Mouse (Mus musculus): ENCODE data around the gene D10Wsu102e. TPM values are rescaled to one million over a fixed set of nuclear protein-coding genes. Genes with fewer than 3 reads are reported as not detected.

D10Wsu102e gene
- polyA plus RNA-seq (2012; rRNA removed) = 0.06 and 0.11 TPM in 2 replicates

DNA sequence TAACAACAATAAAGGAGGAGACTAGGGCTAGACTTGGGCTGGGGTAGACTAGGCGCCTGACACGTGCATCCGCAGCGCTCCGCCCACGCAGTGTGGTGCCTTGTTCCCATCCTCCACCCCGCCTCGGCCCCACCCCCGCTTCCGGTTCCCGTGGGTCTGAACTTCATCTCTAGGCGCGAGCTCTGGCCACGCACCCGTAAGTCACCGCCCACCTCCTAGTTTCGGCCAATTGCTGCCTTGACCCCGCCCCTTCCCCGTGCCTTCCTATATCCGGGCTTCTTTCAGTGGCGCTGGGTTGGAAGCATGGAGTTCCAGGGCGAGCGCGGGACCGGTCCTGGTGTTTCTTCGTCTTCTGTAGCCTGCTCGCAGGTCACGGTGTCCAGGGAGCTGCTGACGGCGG, at the start of gene D10Wsu102e:
D10Wsu102e (plus strand) TSS at position 266 of the 400 bp plus-strand sequence.
- Histone ChIP-seq H3K4me1 (ENCODE audit: control insufficient read depth, insufficient read depth, insufficient read length, low read length) (0 out of 2 replicates have a peak, but pooled peaks cover 2% of the 10 kb centered on the region), H3K4me3 (ENCODE audit: low read depth, low read length) (peak within 1 kb of the TSS; percentile 76), H3K27ac (ENCODE audit: insufficient read depth, low read depth, low read length) (peak within 1 kb of the TSS; percentile 17; the same call in 1 of the 2 replicates), H3K36me3 (ENCODE audit: control insufficient read depth, insufficient read depth, low read length) (peaks cover 13% of the 10 kb centered on the region), H3K27me3 (ENCODE audit: control insufficient read depth, insufficient read depth, low read length) (no peaks in the 10 kb centered on the region)
- TF ChIP-seq CTCF (IDR thresholded peaks at IDR 0.05; ENCODE audit: extremely low read depth, insufficient read length, insufficient replicate concordance, low read depth, low read length) (no peak), POLR2A (IDR thresholded peaks at IDR 0.05; ENCODE audit: low read depth, low read length) (peak; percentile 50)
- WGBS = under 1% methylated on average over 30 of the region's 30 CpGs

DNA sequence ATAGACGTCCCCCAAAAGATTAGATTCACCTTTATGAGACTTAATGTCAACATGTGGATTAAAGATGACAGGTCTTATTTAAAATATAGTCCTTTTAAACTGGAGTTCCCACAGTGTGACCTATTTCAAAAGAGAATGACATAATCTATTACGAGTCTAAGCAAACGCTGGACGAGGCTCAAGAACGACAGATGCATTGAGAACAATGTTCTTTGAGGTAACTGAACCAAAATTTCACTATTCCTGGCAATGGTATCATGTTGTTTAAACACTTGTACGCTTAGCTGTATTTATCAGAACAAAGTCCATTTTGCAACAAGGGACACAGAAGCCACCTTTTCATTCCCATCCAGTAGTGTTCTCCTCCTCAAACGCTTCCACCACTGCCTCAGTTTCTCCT, 49.7 kb upstream of the D10Wsu102e start:
- Histone ChIP-seq H3K4me3 (ENCODE audit: low read depth, low read length) (no peak overlapping the region), H3K27ac (ENCODE audit: insufficient read depth, low read depth, low read length) (no peak overlapping the region), H3K27me3 (ENCODE audit: control insufficient read depth, insufficient read depth, low read length) (no peaks in the 10 kb centered on the region), H3K4me1 (ENCODE audit: control insufficient read depth, insufficient read depth, insufficient read length, low read length) (peaks cover 3% of the 10 kb centered on the region; the same call in 1 of the 2 replicates), H3K36me3 (ENCODE audit: control insufficient read depth, insufficient read depth, low read length) (peaks cover 7% of the 10 kb centered on the region; the same call in 1 of the 2 replicates)
- TF ChIP-seq CTCF (IDR thresholded peaks at IDR 0.05; ENCODE audit: extremely low read depth, insufficient read length, insufficient replicate concordance, low read depth, low read length) (no peak), POLR2A (IDR thresholded peaks at IDR 0.05; ENCODE audit: low read depth, low read length) (no peak)
- 36% methylated on average over 7 of the region's 7 CpGs for WGBS

DNA sequence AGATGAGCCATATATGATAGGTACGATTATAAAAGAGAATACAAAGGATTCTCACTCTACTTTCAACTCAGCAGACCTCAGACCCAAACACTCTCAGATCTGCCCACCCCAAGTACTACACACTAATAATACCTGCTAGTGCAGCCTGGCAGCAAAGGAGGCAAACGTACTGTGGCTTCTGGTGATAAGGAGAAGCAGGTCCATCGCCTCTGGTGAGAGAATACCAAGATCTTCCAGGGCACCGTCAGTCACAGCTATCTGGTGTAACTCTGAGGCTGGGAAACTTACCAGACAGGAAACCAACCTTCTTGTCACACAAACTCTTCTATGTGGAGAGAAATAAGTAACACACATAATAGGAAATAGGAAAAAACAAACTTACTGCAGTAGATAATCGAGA, 47.0 kb upstream of the D10Wsu102e start:
- Histone ChIP-seq H3K4me3 (ENCODE audit: low read depth, low read length) (no peak overlapping the region), H3K36me3 (ENCODE audit: control insufficient read depth, insufficient read depth, low read length) (peaks cover 7% of the 10 kb centered on the region; the same call in 1 of the 2 replicates), H3K27ac (ENCODE audit: insufficient read depth, low read depth, low read length) (no peak overlapping the region), H3K27me3 (ENCODE audit: control insufficient read depth, insufficient read depth, low read length) (no peaks in the 10 kb centered on the region), H3K4me1 (ENCODE audit: control insufficient read depth, insufficient read depth, insufficient read length, low read length) (peaks cover 3% of the 10 kb centered on the region; the same call in 1 of the 2 replicates)
- WGBS = 81% methylated on average over 5 of the region's 5 CpGs
- TF ChIP-seq CTCF (IDR thresholded peaks at IDR 0.05; ENCODE audit: extremely low read depth, insufficient read length, insufficient replicate concordance, low read depth, low read length) (no peak), POLR2A (IDR thresholded peaks at IDR 0.05; ENCODE audit: low read depth, low read length) (no peak)

DNA sequence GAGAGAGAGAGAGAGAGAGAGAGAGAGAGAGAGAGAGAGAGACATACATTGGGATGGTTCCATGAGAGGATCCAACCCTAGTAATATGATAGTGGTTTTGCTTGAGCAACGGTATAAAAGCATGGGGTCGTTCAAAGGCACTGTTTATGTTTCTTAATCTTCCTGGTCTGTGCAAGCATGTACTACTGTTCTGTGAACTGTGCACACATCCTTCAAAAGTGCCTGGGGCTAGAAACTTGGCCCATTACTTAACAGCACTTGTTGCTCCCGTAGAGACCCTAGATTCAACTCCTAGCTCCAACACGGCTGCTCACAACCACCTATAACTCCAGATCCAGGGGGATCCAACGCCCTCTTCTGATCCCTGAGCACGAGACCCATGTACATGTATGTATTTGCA, 39.6 kb upstream of the D10Wsu102e start:
- H3K4me3 ChIP-seq (ENCODE audit: low read depth, low read length) = no peak overlapping the region
- WGBS = 86% methylated on average over 6 of the region's 6 CpGs
- H3K27ac ChIP-seq (ENCODE audit: insufficient read depth, low read depth, low read length) = no peak overlapping the region
- H3K27me3 ChIP-seq (ENCODE audit: control insufficient read depth, insufficient read depth, low read length) = no peaks in the 10 kb centered on the region
- peaks cover 8% of the 10 kb centered on the region for H3K4me1 ChIP-seq (ENCODE audit: control insufficient read depth, insufficient read depth, insufficient read length, low read length)
- no peak for TF ChIP-seq CTCF (IDR thresholded peaks at IDR 0.05; ENCODE audit: extremely low read depth, insufficient read length, insufficient replicate concordance, low read depth, low read length)
- no peak for TF ChIP-seq POLR2A (IDR thresholded peaks at IDR 0.05; ENCODE audit: low read depth, low read length)
- no peaks in the 10 kb centered on the region for H3K36me3 ChIP-seq (ENCODE audit: control insufficient read depth, insufficient read depth, low read length)

DNA sequence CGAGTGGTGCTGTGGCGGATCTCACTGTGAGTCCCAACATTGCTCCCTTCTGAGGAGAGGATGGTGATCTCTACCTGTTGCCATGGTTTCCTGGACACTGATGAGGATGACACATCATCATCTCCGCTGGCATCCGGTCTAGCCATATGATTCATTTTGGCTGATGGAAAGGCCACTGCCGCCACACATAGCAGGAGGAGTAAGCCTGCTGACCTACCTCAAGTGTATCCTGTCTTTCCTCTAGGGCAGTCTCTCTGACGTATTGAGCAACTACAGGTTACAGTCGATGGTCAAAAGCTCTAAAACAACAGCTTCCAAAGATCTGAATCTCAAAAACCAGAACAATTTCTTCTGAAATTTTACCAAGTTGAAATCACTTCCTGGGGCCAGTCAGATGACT, 39.2 kb upstream of the D10Wsu102e start:
- Histone ChIP-seq H3K27ac (ENCODE audit: insufficient read depth, low read depth, low read length) (no peak overlapping the region), H3K36me3 (ENCODE audit: control insufficient read depth, insufficient read depth, low read length) (no peaks in the 10 kb centered on the region), H3K4me3 (ENCODE audit: low read depth, low read length) (no peak overlapping the region), H3K4me1 (ENCODE audit: control insufficient read depth, insufficient read depth, insufficient read length, low read length) (peaks cover 8% of the 10 kb centered on the region), H3K27me3 (ENCODE audit: control insufficient read depth, insufficient read depth, low read length) (no peaks in the 10 kb centered on the region)
- no peak for TF ChIP-seq POLR2A (IDR thresholded peaks at IDR 0.05; ENCODE audit: low read depth, low read length)
- TF ChIP-seq CTCF (IDR thresholded peaks at IDR 0.05; ENCODE audit: extremely low read depth, insufficient read length, insufficient replicate concordance, low read depth, low read length) = no peak
- WGBS = 89% methylated on average over 7 of the region's 7 CpGs

DNA sequence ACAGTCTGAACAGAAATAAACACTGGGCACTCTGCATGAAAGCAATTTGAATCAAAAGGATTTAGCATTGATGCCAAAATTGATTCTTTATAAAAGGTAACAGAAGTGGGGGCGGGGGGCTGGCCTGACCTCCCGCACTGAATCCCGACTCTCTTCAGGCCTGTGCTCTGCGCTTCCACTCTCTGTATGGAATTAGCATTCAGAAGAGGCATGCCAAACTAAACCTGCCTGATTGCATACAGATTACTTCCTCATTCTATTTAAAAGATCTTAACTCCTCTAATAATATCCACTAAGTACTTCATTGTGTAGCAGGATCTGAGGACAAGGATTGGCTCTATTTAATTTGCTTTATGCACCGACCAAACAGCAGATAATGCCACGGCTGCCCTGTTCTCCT, 38.5 kb upstream of the D10Wsu102e start:
- H3K36me3 ChIP-seq (ENCODE audit: control insufficient read depth, insufficient read depth, low read length) = no peaks in the 10 kb centered on the region
- no peak overlapping the region for H3K4me3 ChIP-seq (ENCODE audit: low read depth, low read length)
- no peaks in the 10 kb centered on the region for H3K27me3 ChIP-seq (ENCODE audit: control insufficient read depth, insufficient read depth, low read length)
- TF ChIP-seq CTCF (IDR thresholded peaks at IDR 0.05; ENCODE audit: extremely low read depth, insufficient read length, insufficient replicate concordance, low read depth, low read length) = no peak
- no peak for TF ChIP-seq POLR2A (IDR thresholded peaks at IDR 0.05; ENCODE audit: low read depth, low read length)
- 32% methylated on average over 6 of the region's 6 CpGs for WGBS
- peak overlapping the region; percentile 54; the same call in 1 of the 2 replicates for H3K27ac ChIP-seq (ENCODE audit: insufficient read depth, low read depth, low read length)
- peaks cover 11% of the 10 kb centered on the region for H3K4me1 ChIP-seq (ENCODE audit: control insufficient read depth, insufficient read depth, insufficient read length, low read length)

DNA sequence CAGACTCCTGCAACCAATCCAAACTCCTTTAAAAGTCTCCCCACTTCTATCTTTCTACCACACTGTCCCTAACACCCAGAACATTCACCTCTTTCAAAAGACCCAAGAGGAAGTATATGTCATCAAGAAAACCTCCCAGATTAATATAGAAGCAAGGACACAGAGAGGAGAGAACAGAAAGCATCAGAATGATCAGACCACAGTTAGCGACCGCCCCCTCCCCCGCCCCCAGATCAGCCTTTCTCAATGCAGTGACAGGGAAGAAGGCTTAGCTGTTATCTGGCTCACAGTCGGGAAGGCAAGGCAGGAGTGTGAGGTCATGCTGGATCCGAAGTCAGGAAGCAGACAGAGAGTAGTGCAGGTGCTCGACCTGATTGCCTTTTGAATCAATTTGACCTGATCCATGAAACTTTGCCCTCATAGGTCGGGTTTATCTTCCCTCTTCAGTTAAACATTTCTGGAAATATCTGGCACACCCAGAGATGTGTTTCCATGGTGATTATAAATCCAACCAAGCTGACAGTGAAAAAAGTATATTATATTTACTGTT, 37.4 kb upstream of the D10Wsu102e start:
- H3K4me3 ChIP-seq (ENCODE audit: low read depth, low read length) = peak overlapping the region; percentile 9; the same call in 1 of the 2 replicates
- peak overlapping the region; percentile 54 for H3K27ac ChIP-seq (ENCODE audit: insufficient read depth, low read depth, low read length)
- H3K27me3 ChIP-seq (ENCODE audit: control insufficient read depth, insufficient read depth, low read length) = no peaks in the 10 kb centered on the region
- no peaks in the 10 kb centered on the region for H3K36me3 ChIP-seq (ENCODE audit: control insufficient read depth, insufficient read depth, low read length)
- WGBS = 16% methylated on average over 7 of the region's 7 CpGs
- TF ChIP-seq CTCF (IDR thresholded peaks at IDR 0.05; ENCODE audit: extremely low read depth, insufficient read length, insufficient replicate concordance, low read depth, low read length) = no peak
- TF ChIP-seq POLR2A (IDR thresholded peaks at IDR 0.05; ENCODE audit: low read depth, low read length) = no peak
- H3K4me1 ChIP-seq (ENCODE audit: control insufficient read depth, insufficient read depth, insufficient read length, low read length) = peaks cover 11% of the 10 kb centered on the region
